In genomic region chr5:24685366-24686093, GRCm38 (mm10) we compare ENCODE assay signal across 8 mouse cellular contexts. TPM values are rescaled to one million over a fixed set of nuclear protein-coding genes. Genes with fewer than 3 reads are reported as not detected.
DNase-seq lines count a peak whose midpoint lies in the region; ATAC-seq and TF ChIP-seq lines count a peak whose summit lies in the region.

Gene Nub1 (plus strand): TSS chr5:24685532.

- H3K9ac ChIP-seq in MEL (ENCODE audit: control insufficient read depth, low read depth, low read length, poor library complexity, severe bottlenecking) = peak within 1 kb of the TSS; percentile 88
- peak within 1 kb of the TSS; percentile 91 for H3K9ac ChIP-seq in forebrain, postnatal 0 days
- peak within 1 kb of the TSS; percentile 78 for H3K9ac ChIP-seq in lung, embryonic 15.5 days

- peaks cover 6% of the 10 kb centered on the region for H3K79me2 ChIP-seq in MEL (ENCODE audit: control insufficient read depth, insufficient read depth, low read length, poor library complexity)

- no peaks in the 10 kb centered on the region for H3K27me3 ChIP-seq in MEL (ENCODE audit: control insufficient read depth in 1 of 2, insufficient read depth in 2 of 2, low read length in 2 of 2)
- H3K27me3 ChIP-seq in cerebellum, adult 2 months (ENCODE audit: control insufficient read depth, insufficient read depth, low read length) = no peaks in the 10 kb centered on the region
- no peaks in the 10 kb centered on the region for H3K27me3 ChIP-seq in forebrain, postnatal 0 days (ENCODE audit: insufficient read depth, low read length)
- H3K27me3 ChIP-seq in lung, embryonic 15.5 days = no peaks in the 10 kb centered on the region

- peak; percentile 93 for ATAC-seq in forebrain, postnatal 0 days
- peak; percentile 95 for ATAC-seq in lung, embryonic 15.5 days (ENCODE audit: borderline replicate concordance, extremely low read depth, low FRiP score, low TSS enrichment)

- H3K27ac ChIP-seq in MEL (ENCODE audit: control insufficient read depth, low read depth, low read length) = peak within 1 kb of the TSS; percentile 92
- peak within 1 kb of the TSS; percentile 73 for H3K27ac ChIP-seq in cerebellum, adult 2 months (ENCODE audit: insufficient read depth, low read length)
- peak within 1 kb of the TSS; percentile 98 for H3K27ac ChIP-seq in forebrain, postnatal 0 days (ENCODE audit: low read depth, low read length)
- H3K27ac ChIP-seq in lung, embryonic 15.5 days = peak within 1 kb of the TSS; percentile 98

- peaks cover 9 to 10% of the 10 kb centered on the region in 2 experiments for H3K4me1 ChIP-seq in MEL (ENCODE audit: control insufficient read depth in 1 of 2, insufficient read depth in 2 of 2, low read length in 2 of 2)
- H3K4me1 ChIP-seq in cerebellum, adult 2 months (ENCODE audit: control insufficient read depth, insufficient read depth, low read length) = peaks cover 6% of the 10 kb centered on the region; the same call in 1 of the 2 replicates
- peaks cover 8% of the 10 kb centered on the region; the same call in 1 of the 2 replicates for H3K4me1 ChIP-seq in forebrain, postnatal 0 days (ENCODE audit: insufficient read depth)
- H3K4me1 ChIP-seq in lung, embryonic 15.5 days = peaks cover 22% of the 10 kb centered on the region

- H3K4me2 ChIP-seq in forebrain, postnatal 0 days (ENCODE audit: low read depth) = peak within 1 kb of the TSS; percentile 66
- peak within 1 kb of the TSS; percentile 67 for H3K4me2 ChIP-seq in lung, embryonic 15.5 days

- no peak for TF ChIP-seq RAD21 in MEL (IDR thresholded peaks at IDR 0.05; ENCODE audit: low read depth, low read length)

- H3K4me3 ChIP-seq in MEL (ENCODE audit: control insufficient read depth in 1 of 2, insufficient read depth in 1 of 2, low read depth in 2 of 2, low read length in 2 of 2) = peak within 1 kb of the TSS; percentile 90 to 99
- peak within 1 kb of the TSS; percentile 91 for H3K4me3 ChIP-seq in cerebellum, adult 2 months (replicated peaks; ENCODE audit: insufficient read depth, low read depth, low read length)
- peak within 1 kb of the TSS; percentile 89 for H3K4me3 ChIP-seq in forebrain, postnatal 0 days (ENCODE audit: low read depth, low read length)
- H3K4me3 ChIP-seq in lung, embryonic 15.5 days = peak within 1 kb of the TSS; percentile 93

- TF ChIP-seq CTCF in MEL (IDR thresholded peaks at IDR 0.05 in 2 of 3, conservative IDR thresholded peaks at IDR 0.05 in 1 of 3; ENCODE audit: control insufficient read depth in 1 of 3, insufficient read depth in 1 of 3, low read depth in 2 of 3, low read length in 3 of 3, poor library complexity in 1 of 3, severe bottlenecking in 1 of 3) = peak in 2 of 3 experiments; percentile 41 to 43; a peak in 4 of 6 replicates
- TF ChIP-seq CTCF in cerebellum, adult 2 months (IDR thresholded peaks at IDR 0.05; ENCODE audit: borderline replicate concordance, insufficient read depth, low read depth, low read length) = peak; percentile 21; the same call in 1 of the 2 replicates
- peak; percentile 65 for TF ChIP-seq CTCF in forebrain, postnatal 0 days (IDR thresholded peaks at IDR 0.05; ENCODE audit: low read depth)

- peak; percentile 42 to 91; a peak in 3 of 4 replicates for TF ChIP-seq POLR2A in MEL (IDR thresholded peaks at IDR 0.05; ENCODE audit: control insufficient read depth in 1 of 2, insufficient read depth in 1 of 2, low read depth in 1 of 2, low read length in 2 of 2, poor library complexity in 1 of 2)
- peak; percentile 63 for TF ChIP-seq POLR2A in cerebellum, adult 2 months (IDR thresholded peaks at IDR 0.05; ENCODE audit: borderline replicate concordance, insufficient read depth, low read length)

- peaks cover 0 to 14% of the 10 kb centered on the region in 2 experiments; a peak in 2 of 4 replicates for H3K36me3 ChIP-seq in MEL (ENCODE audit: control insufficient read depth in 1 of 2, insufficient read depth in 2 of 2, low read length in 2 of 2)
- peaks cover 14% of the 10 kb centered on the region for H3K36me3 ChIP-seq in forebrain, postnatal 0 days (ENCODE audit: insufficient read depth)
- peaks cover 14% of the 10 kb centered on the region; the same call in 1 of the 2 replicates for H3K36me3 ChIP-seq in lung, embryonic 15.5 days

- H3K9me3 ChIP-seq in MEL (replicated peaks; ENCODE audit: insufficient read depth, low read length) = no peaks in the 10 kb centered on the region
- no peaks in the 10 kb centered on the region for H3K9me3 ChIP-seq in forebrain, postnatal 0 days (ENCODE audit: low read length)
- H3K9me3 ChIP-seq in lung, embryonic 15.5 days = no peaks in the 10 kb centered on the region

- DNase-seq in MEL (ENCODE audit: low read depth, low spot score) = peak; percentile 100
- peak; percentile 98 to 99 for DNase-seq in cerebellum, adult 2 months
- peak; percentile 96 for DNase-seq in forebrain, postnatal 0 days
- peak; percentile 99 for DNase-seq in heart, postnatal 4 days
- peak; percentile 94 to 97 for DNase-seq in layer of hippocampus, adult 8-10 months (ENCODE audit: low spot score in 2 of 2)
- peak; percentile 99 for DNase-seq in ovary, adult 18-20 months (ENCODE audit: low spot score)
- DNase-seq in thymus, postnatal 0 days (ENCODE audit: low spot score) = peak; percentile 98

- WGBS in cerebellum, adult 2 months = under 1% methylated on average over 52 of the region's 53 CpGs
- WGBS in forebrain, postnatal 0 days = 2% methylated on average over 53 of the region's 53 CpGs
- 0% methylated on average over 51 of the region's 53 CpGs for WGBS in lung, embryonic 15.5 days

- TF ChIP-seq EP300 in MEL (IDR thresholded peaks at IDR 0.05; ENCODE audit: low read depth in 1 of 2, low read length in 2 of 2) = peak in 1 of 2 experiments; percentile 3; a peak in 1 of 4 replicates

TF ChIP-seq in MEL, 35 proteins besides CTCF, POLR2A, EP300 and RAD21 (continues in another document):
- TF ChIP-seq CHD2 (IDR thresholded peaks at IDR 0.05; ENCODE audit: low read length) (peak; percentile 31; the same call in 1 of the 2 replicates), NRF1 (IDR thresholded peaks at IDR 0.05; ENCODE audit: insufficient read depth, low read depth, low read length, poor library complexity, severe bottlenecking) (no peak), MAFK (IDR thresholded peaks at IDR 0.05; ENCODE audit: borderline replicate concordance, low read depth, low read length) (no peak), MEF2A (IDR thresholded peaks at IDR 0.05; ENCODE audit: extremely low read depth, insufficient replicate concordance, low read depth, low read length, poor library complexity, severe bottlenecking) (no peak), JUND (IDR thresholded peaks at IDR 0.05; ENCODE audit: low read depth, low read length) (no peak), ZC3H11A (IDR thresholded peaks at IDR 0.05; ENCODE audit: low read depth, low read length) (no peak), HCFC1 (IDR thresholded peaks at IDR 0.05; ENCODE audit: low read depth, low read length) (peak; percentile 90), BHLHE40 (IDR thresholded peaks at IDR 0.05; ENCODE audit: borderline replicate concordance, low read depth, low read length) (no peak), TBP (IDR thresholded peaks at IDR 0.05; ENCODE audit: low read depth, low read length) (peak; percentile 91), MYC (IDR thresholded peaks at IDR 0.05; ENCODE audit: low read depth, low read length) (peak; percentile 94), SIN3A (IDR thresholded peaks at IDR 0.05; ENCODE audit: low read length) (peak; percentile 84), KAT2A (conservative IDR thresholded peaks at IDR 0.05; ENCODE audit: low read depth, low read length) (peak; percentile 77; the same call in 1 of the 2 replicates), POLR2AphosphoS5 (IDR thresholded peaks at IDR 0.05; ENCODE audit: borderline replicate concordance, low read depth, low read length) (peak; percentile 80; the same call in 1 of the 2 replicates), RCOR1 (IDR thresholded peaks at IDR 0.05; ENCODE audit: low read depth, low read length) (peak; percentile 23; the same call in 1 of the 2 replicates), USF2 (IDR thresholded peaks at IDR 0.05; ENCODE audit: borderline replicate concordance in 1 of 2, insufficient read depth in 1 of 2, low read depth in 1 of 2, low read length in 2 of 2) (no peak), UBTF (IDR thresholded peaks at IDR 0.05; ENCODE audit: borderline replicate concordance, insufficient read depth, low read depth, low read length) (no peak), MXI1 (IDR thresholded peaks at IDR 0.05; ENCODE audit: low read depth, low read length) (peak; percentile 53), ZNF384 (IDR thresholded peaks at IDR 0.05; ENCODE audit: low read depth, low read length) (no peak; the same call in 1 of the 2 replicates), MAZ (IDR thresholded peaks at IDR 0.05; ENCODE audit: low read depth, low read length) (peak; percentile 73), CHD1 (IDR thresholded peaks at IDR 0.05; ENCODE audit: low read depth, low read length) (no peak; the same call in 1 of the 2 replicates), ETS1 (IDR thresholded peaks at IDR 0.05; ENCODE audit: low read depth, low read length) (peak; percentile 87), MAX (IDR thresholded peaks at IDR 0.05; ENCODE audit: low read length) (peak; percentile 67; the same call in 1 of the 2 replicates), GABPA (IDR thresholded peaks at IDR 0.05; ENCODE audit: low read depth, low read length) (no peak), ZKSCAN1 (IDR thresholded peaks at IDR 0.05; ENCODE audit: low read depth, low read length) (no peak), ZMIZ1 (IDR thresholded peaks at IDR 0.05; ENCODE audit: low read depth, low read length) (no peak), TCF12 (IDR thresholded peaks at IDR 0.05; ENCODE audit: low read depth, low read length) (peak; percentile 18; the same call in 1 of the 2 replicates), USF1 (IDR thresholded peaks at IDR 0.05; ENCODE audit: low read depth, low read length) (peak; percentile 70), E2F4 (IDR thresholded peaks at IDR 0.05; ENCODE audit: borderline replicate concordance, low read depth, low read length) (no peak), GATA1 (IDR thresholded peaks at IDR 0.05; ENCODE audit: low read depth, low read length) (no peak)

RNA-seq across cellular contexts. Expression of gene Nub1, which starts in this region (rescaled TPM):
- 38.3 and 45.0 TPM in 2 replicates for total RNA-seq in MEL (2012; rRNA removed)
- 10 to 100 TPM in 1 of 2 experiments, not detected in 1; 59.6 TPM for polyA plus RNA-seq in MEL (2012; ENCODE audit: insufficient read depth in 1 of 2, insufficient read length in 2 of 2, low read depth in 1 of 2, low replicate concordance in 2 of 2, missing spikeins in 1 of 2)
- 79.0 and 80.4 TPM in 2 replicates for polyA plus RNA-seq in cerebellum, adult 2 months (2012; rRNA removed)
- 88.6 TPM in 2 replicates for total RNA-seq in forebrain, postnatal 0 days (2014; rRNA removed)
- polyA plus RNA-seq in forebrain, postnatal 0 days (2015; fragmentation: Nextera tagmentation; extraction: Ambion mirVana) = 59.4 and 61.0 TPM in 2 replicates
- total RNA-seq in heart, postnatal 4 days (2021) = 10 to 100 TPM; 24.5 to 24.6 TPM
- total RNA-seq in layer of hippocampus, adult 8-10 months (2022) = 10 to 100 TPM; 68.8 to 75.2 (median 73.1) TPM
- polyA plus RNA-seq in lung, embryonic 15.5 days (2015; fragmentation: Nextera tagmentation; extraction: Ambion mirVana) = 33.5 and 33.9 TPM in 2 replicates
- polyA plus RNA-seq in thymus, postnatal 0 days (2015; fragmentation: Nextera tagmentation; extraction: Ambion mirVana) = 43.4 and 46.3 TPM in 2 replicates

Comparison
In these comparisons a context has a peak if more than half of its experiments do, and no peak if none do; other contexts are left out.
1. Peak in every context shown above with its lines: DNase-seq, ATAC-seq, H3K4me3 ChIP-seq and H3K27ac ChIP-seq.